Mouse (Mus musculus): ENCODE results near the gene Dbx1.

GRCm38 (mm10) chr7:49617087-49617486 is 19.6 kb downstream of the Dbx1 start:
- no peak for TF ChIP-seq MAFK (IDR thresholded peaks at IDR 0.05; ENCODE audit: insufficient read depth, low read depth, low read length)
- no peak for TF ChIP-seq HCFC1 (IDR thresholded peaks at IDR 0.05; ENCODE audit: borderline replicate concordance, insufficient read depth, low read length)
- no peak for TF ChIP-seq ZC3H11A (IDR thresholded peaks at IDR 0.05; ENCODE audit: borderline replicate concordance, low read depth, low read length)
